Mouse (Mus musculus) forebrain, embryonic 11.5 days (tissue): Measurements from ENCODE around the gene Ccl11. TPM values are rescaled to one million over a fixed set of nuclear protein-coding genes. Genes with fewer than 3 reads are reported as not detected.

ENCODE experiments used
- ATAC-seq: fragments of 200-750 bp; cut with Nextera tagmentation; replicated peaks from 2 replicates; pipeline ENCODE4 v1.8.0; 2017; ENCODE audit warnings: moderate TSS enrichment; ENCODE audit not compliant: low FRiP score
- DNase-seq: peaks from one replicate; pipeline ENCODE4 v3.0.0-alpha.2; 2017; ENCODE audit warnings: low spot score
- H3K27ac ChIP-seq: fragments of 300-500 bp; sonication (generic); 2 replicates; pipeline ENCODE4 v1.5.1; 2014; ENCODE audit warnings: low read depth, low read length
- H3K27me3 ChIP-seq: fragments of 300-500 bp; sonication (generic); 2 replicates; pipeline ENCODE4 v1.6.1; 2014; ENCODE audit warnings: mild to moderate bottlenecking, low read length, mixed read lengths; ENCODE audit not compliant: control insufficient read depth, insufficient read depth
- H3K36me3 ChIP-seq: fragments of 300-500 bp; sonication (generic); 2 replicates; pipeline ENCODE4 v1.6.1; 2014; ENCODE audit warnings: mild to moderate bottlenecking, low read length, moderate library complexity, mixed read lengths; ENCODE audit not compliant: control insufficient read depth, insufficient read depth
- H3K4me1 ChIP-seq: fragments of 300-500 bp; sonication (generic); replicated peaks from 2 replicates; pipeline ENCODE4 v1.6.1; 2014; ENCODE audit warnings: low read length, mixed read lengths; ENCODE audit not compliant: control insufficient read depth, insufficient read depth
- H3K4me2 ChIP-seq: fragments of 300-500 bp; sonication (generic); 2 replicates; pipeline ENCODE4 v1.6.1; 2014; ENCODE audit warnings: low read depth, mild to moderate bottlenecking, low read length, moderate library complexity, mixed read lengths; ENCODE audit not compliant: severe bottlenecking
- H3K4me3 ChIP-seq: fragments of 300-500 bp; sonication (generic); 2 replicates; pipeline ENCODE4 v1.5.1; 2014; ENCODE audit warnings: low read depth, low read length
- H3K9ac ChIP-seq: fragments of 300-500 bp; sonication (generic); 2 replicates; pipeline ENCODE4 v1.6.1; 2014; ENCODE audit warnings: low read length
- H3K9me3 ChIP-seq: fragments of 300-500 bp; sonication (generic); 2 replicates; pipeline ENCODE4 v1.6.1; 2016; ENCODE audit warnings: low read length, mixed read lengths; ENCODE audit not compliant: control insufficient read depth
- WGBS: fragments of 180-500 bp; shearing (Covaris S2); extraction: QIAGEN DNeasy Blood & Tissue Kit; methylation state at CpG from one replicate; pipeline ENCODE4 v1.1.7; 2014; 5-methylcytosine and 5-hydroxymethylcytosine counted together
- polyA plus RNA-seq: library from polyadenylated mRNA; unstranded; fragments of >200 nt; fragmentation: Nextera tagmentation; extraction: Ambion mirVana; gene quantifications from 2 replicates; pipeline ENCODE4 v1.2.1, GENCODE M21; 2014

Gene Ccl11
- polyA plus RNA-seq, 1 experiment from 2014 or later = not detected

GRCm38 (mm10) chr11:82022504-82023056 lies 35.0 kb upstream of the Ccl11 start:
- DNase-seq (no peak), ATAC-seq (no peak)
- Histone ChIP-seq H3K27ac (no peak overlapping the region), H3K9me3 (no peaks in the 10 kb centered on the region), H3K4me2 (no peak overlapping the region), H3K4me3 (no peak overlapping the region), H3K9ac (no peak overlapping the region), H3K27me3 (no peaks in the 10 kb centered on the region), H3K36me3 (no peaks in the 10 kb centered on the region), H3K4me1 (no peaks in the 10 kb centered on the region)
- 95% methylated on average over 6 of the region's 6 CpGs for WGBS

GRCm38 (mm10) chr11:82023769-82024168 lies 33.9 kb upstream of the Ccl11 start:
- Histone ChIP-seq H3K36me3 (no peaks in the 10 kb centered on the region), H3K4me1 (no peaks in the 10 kb centered on the region), H3K4me3 (no peak overlapping the region), H3K9ac (no peak overlapping the region), H3K27ac (no peak overlapping the region), H3K4me2 (no peak overlapping the region), H3K27me3 (no peaks in the 10 kb centered on the region), H3K9me3 (no peaks in the 10 kb centered on the region)
- WGBS = 84% methylated on average over 4 of the region's 4 CpGs
- ATAC-seq (no peak), DNase-seq (no peak)

- H3K4me2 ChIP-seq = no peak overlapping the region
- no peaks in the 10 kb centered on the region for H3K36me3 ChIP-seq
- no peaks in the 10 kb centered on the region for H3K27me3 ChIP-seq
- no peak overlapping the region for H3K9ac ChIP-seq
- DNase-seq (no peak), ATAC-seq (no peak)
- H3K27ac ChIP-seq = no peak overlapping the region
- H3K4me1 ChIP-seq = no peaks in the 10 kb centered on the region
- H3K9me3 ChIP-seq = no peaks in the 10 kb centered on the region
- no peak overlapping the region for H3K4me3 ChIP-seq
- 76% methylated on average over 2 of the region's 2 CpGs for WGBS
Observed at GRCm38 (mm10) chr11:82030171-82030570, 27.5 kb upstream of the Ccl11 start.

GRCm38 (mm10) chr11:82032136-82032535 lies 25.5 kb upstream of the Ccl11 start:
- Histone ChIP-seq H3K27me3 (no peaks in the 10 kb centered on the region), H3K27ac (no peak overlapping the region), H3K9ac (no peak overlapping the region), H3K36me3 (no peaks in the 10 kb centered on the region), H3K4me3 (no peak overlapping the region), H3K9me3 (no peaks in the 10 kb centered on the region), H3K4me2 (no peak overlapping the region), H3K4me1 (no peaks in the 10 kb centered on the region)
- DNase-seq = no peak
- no peak for ATAC-seq

GRCm38 (mm10) chr11:82032678-82033344 lies 24.8 kb upstream of the Ccl11 start:
- Histone ChIP-seq H3K4me3 (no peak overlapping the region), H3K36me3 (no peaks in the 10 kb centered on the region), H3K4me2 (no peak overlapping the region), H3K4me1 (no peaks in the 10 kb centered on the region), H3K27ac (no peak overlapping the region), H3K9me3 (no peaks in the 10 kb centered on the region), H3K27me3 (no peaks in the 10 kb centered on the region), H3K9ac (no peak overlapping the region)
- 65% methylated on average over 8 of the region's 8 CpGs for WGBS
- ATAC-seq = no peak
- DNase-seq = no peak

- 90% methylated on average over 7 of the region's 7 CpGs for WGBS
- H3K36me3 ChIP-seq = no peaks in the 10 kb centered on the region
- H3K9ac ChIP-seq = no peak overlapping the region
- no peaks in the 10 kb centered on the region for H3K4me1 ChIP-seq
- no peak for ATAC-seq
- H3K4me2 ChIP-seq = no peak overlapping the region
- DNase-seq = no peak
- H3K27me3 ChIP-seq = no peaks in the 10 kb centered on the region
- H3K9me3 ChIP-seq = no peaks in the 10 kb centered on the region
- no peak overlapping the region for H3K27ac ChIP-seq
- no peak overlapping the region for H3K4me3 ChIP-seq
Observed at GRCm38 (mm10) chr11:82034446-82034845, 23.2 kb upstream of the Ccl11 start.

- no peak for DNase-seq
- Histone ChIP-seq H3K4me2 (no peak within 1 kb of the TSS), H3K4me1 (no peaks in the 10 kb centered on the region), H3K27ac (no peak within 1 kb of the TSS), H3K9ac (no peak within 1 kb of the TSS), H3K27me3 (no peaks in the 10 kb centered on the region), H3K36me3 (no peaks in the 10 kb centered on the region), H3K9me3 (no peaks in the 10 kb centered on the region), H3K4me3 (no peak within 1 kb of the TSS)
- WGBS = 54% methylated on average over 5 of the region's 5 CpGs
- no peak for ATAC-seq
Observed at GRCm38 (mm10) chr11:82035356-82035755, 22.3 kb upstream of the Ccl11 start, which contains the start of gene Ccl2. Gene Ccl2, plus strand, starts transcription at chr11:82035571.

- no peak overlapping the region for H3K9ac ChIP-seq
- H3K4me2 ChIP-seq = no peak overlapping the region
- H3K27me3 ChIP-seq = no peaks in the 10 kb centered on the region
- no peak for DNase-seq
- H3K27ac ChIP-seq = no peak overlapping the region
- H3K4me3 ChIP-seq = no peak overlapping the region
- H3K4me1 ChIP-seq = no peaks in the 10 kb centered on the region
- H3K9me3 ChIP-seq = no peaks in the 10 kb centered on the region
- 96% methylated on average over 2 of the region's 2 CpGs for WGBS
- no peaks in the 10 kb centered on the region for H3K36me3 ChIP-seq
- ATAC-seq = no peak
Observed at GRCm38 (mm10) chr11:82035857-82036256, 21.8 kb upstream of the Ccl11 start.

- DNase-seq (no peak), ATAC-seq (no peak)
- Histone ChIP-seq H3K4me1 (no peaks in the 10 kb centered on the region), H3K9me3 (no peaks in the 10 kb centered on the region), H3K4me3 (no peak within 1 kb of the TSS), H3K27ac (no peak within 1 kb of the TSS), H3K36me3 (no peaks in the 10 kb centered on the region), H3K9ac (no peak within 1 kb of the TSS), H3K4me2 (no peak within 1 kb of the TSS), H3K27me3 (no peaks in the 10 kb centered on the region)
- WGBS = 71% methylated on average over 2 of the region's 2 CpGs
Observed at GRCm38 (mm10) chr11:82038535-82038934, 19.1 kb upstream of the Ccl11 start, which contains the start of gene Gm17268. Gene Gm17268, minus strand, starts transcription at chr11:82038562.
